Mouse (Mus musculus): ENCODE results near the gene Tex47.

The Tex47 gene

DNA sequence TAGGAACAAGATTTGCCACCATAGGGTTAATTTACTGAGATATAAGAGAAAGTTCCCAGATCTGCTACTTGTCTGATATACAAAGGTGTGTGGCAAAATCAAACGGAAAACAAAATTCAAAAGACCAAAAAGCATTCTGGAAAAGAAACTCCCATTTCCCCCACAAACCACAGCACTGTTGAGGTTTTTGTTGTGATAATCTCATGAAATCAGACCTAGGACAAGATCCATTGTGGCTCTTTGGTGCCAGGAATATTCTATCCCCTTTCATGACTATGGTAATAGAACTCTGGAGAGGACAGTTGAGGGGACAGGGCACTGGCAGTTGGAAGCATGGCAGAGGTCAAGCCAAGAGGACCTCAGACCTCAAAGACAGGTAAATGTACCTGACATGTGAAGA, at the start of gene Tex47:
Tex47 (plus strand) TSS at position 301 of the 400 bp plus-strand sequence.
- DNase-seq (ENCODE audit: low spot score): no peak

DNA sequence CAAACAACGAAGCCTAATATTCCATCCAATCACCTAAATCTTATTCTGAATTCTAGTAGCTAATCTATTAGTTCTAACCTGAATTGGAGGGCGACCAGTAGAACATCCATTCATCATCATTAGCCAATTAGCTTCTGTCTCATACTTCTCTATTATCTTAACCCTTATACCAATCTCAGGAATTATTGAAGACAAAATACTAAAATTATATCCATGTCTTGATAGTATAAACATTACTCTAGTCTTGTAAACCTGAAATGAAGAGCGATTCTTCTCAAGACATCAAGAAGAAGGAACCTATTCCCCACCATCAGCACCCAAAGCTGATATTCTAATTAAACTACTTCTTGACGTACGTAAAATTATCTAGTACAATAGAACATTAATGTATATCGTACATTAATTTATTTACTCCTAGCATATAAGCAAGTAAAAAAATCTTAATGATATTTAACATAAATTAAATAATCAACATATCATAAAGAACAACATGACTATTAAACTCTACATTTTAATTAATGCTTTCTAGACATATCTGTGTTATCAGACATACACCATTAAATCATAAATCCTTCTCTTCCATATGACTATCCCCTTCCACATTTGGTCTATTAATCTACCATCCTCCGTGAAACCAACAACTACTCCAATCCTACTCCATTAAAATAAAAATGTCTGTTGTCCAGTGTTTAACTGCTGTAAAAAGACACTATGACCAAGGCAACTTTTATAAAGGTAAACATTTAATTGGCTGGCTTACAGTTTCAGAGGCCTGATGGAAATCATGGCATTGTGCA, 27.1 kb upstream of the Tex47 start:
- DNase-seq (ENCODE audit: low spot score): no peak

DNA sequence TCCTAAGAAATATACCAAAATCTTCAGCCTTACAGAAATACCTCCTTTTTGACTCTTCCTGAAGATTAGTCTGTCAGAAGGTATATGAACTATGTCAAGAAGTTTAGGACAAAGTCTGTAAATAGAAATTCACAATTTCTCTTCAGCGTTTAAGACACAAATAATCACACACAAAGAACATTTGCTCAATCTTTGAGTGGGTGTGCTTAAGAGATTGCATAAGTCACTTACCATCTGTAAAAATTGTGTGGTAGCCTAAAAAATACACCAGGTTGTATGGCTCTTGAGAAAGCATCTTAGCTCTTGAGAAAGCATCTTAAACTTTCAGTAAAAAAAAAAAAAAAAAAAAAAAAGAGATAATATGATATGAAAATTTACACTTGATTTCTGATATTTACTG, 19.6 kb upstream of the Tex47 start:
- no peak for DNase-seq (ENCODE audit: low spot score)

DNA sequence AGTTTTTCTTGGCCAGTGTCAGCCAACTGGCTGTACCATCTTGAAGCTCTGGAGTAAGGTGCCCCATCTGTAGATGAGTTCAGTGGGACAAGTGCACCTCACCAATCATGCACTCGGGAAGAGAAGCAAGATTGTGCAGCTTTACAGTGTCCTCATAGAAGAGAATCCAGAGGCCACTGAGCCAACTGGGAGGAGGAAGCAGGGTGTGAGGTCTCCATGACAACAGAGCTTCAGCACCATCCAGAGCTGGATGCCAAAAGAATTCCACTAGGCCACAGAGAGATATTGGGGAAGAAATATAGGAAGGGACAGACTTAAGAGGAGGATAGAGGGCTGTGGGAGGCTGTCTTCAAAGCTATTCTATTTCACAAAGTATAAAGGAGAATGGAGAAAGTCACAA, 950 bp upstream of the Tex47 start:
- no peak for DNase-seq (ENCODE audit: low spot score)

DNA sequence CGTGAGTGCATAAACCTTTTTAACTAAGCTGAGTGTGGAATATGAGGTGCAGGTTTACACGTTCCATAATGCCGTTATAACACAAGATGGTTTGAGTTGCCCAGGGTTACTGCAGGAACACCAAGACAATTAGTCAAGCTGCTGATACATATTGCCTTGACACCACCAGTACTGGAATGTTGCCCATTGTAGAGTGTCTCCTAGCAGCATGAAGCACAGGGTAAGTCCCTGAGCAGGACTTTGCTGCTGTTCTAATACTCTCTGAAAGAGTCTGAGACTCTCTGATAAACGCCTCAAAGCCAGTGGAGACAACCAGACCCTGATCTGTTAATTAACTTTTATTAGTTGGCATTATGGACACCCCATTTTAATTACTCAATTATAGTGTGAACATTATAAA, 21.7 kb downstream of the Tex47 start:
- DNase-seq (ENCODE audit: low spot score): no peak

DNA sequence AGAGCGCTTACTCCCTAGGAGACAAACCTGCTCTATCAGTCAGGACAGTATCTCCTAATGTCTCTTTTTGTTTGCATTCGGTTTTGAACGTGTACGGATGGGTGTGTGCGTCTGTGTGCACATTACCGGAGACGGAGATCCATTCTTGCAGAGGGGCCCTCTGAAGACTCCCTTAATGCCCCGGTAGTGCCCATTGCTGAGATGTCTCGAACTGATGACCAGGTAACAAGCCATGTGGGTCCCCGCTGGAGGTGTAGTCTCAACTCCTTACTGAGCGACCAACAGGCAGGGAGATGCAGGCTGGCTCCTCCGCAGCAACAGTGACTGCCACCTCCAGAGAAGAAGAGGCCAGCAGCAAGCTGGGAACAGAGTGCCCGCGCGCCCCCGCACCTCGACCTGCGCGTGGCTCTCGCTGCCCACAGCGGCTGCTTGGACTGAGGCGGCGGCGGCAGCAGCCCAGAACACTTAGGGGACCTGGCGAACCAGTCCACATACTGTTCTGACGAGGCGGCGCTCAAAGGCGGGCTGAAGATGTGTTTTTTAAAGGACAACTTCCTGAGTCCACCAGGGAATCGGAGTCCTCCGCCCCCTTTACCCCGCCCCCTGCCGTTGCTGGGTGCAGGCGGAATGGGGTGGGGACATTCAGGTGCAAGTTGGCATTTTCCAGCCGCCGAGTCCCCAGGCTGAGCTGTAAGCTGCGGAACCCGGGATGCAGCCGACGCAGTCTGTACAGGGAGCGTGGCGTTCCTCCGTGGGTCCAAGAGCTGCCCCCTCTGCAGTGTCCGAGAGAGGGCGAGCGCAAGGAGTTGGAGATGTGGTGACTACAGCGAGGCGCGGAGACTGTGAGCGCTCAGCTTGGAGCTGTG, 40.5 kb downstream of the Tex47 start, which contains the start of gene Zfp804b:
Zfp804b (minus strand) TSS at position 612 of the 866 bp plus-strand sequence.
- DNase-seq (ENCODE audit: low spot score): peak; percentile 29

DNA sequence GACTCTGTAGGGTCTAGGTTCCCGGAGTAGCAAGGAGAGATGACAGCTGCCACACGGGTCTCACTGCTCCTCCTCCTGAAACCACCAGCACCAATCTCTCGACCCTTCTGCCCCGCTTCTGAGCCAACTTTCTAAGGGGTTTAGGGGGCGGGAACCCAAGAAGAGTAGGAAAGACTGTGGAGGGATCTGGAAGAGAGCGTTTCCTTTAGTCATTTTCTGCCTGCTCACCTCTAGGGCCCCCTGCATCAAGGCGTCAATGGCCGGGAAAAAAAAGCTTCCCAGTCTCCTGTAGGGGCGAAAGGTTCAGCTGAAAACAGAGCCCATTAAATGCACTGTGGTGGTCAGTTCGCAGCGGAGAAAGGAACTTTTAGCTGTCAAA, 41.1 kb downstream of the Tex47 start:
- no peak for DNase-seq (ENCODE audit: low spot score)
